Mouse (Mus musculus) c-Kit-positive CD71-positive TER-119-positive erythroid progenitor cells, embryonic 14.5 days (primary cell): ENCODE measurements around the gene Mtss1l.

Experiments used
- DNase-seq: peaks from one replicate; pipeline ENCODE4 v3.0.0-alpha.2; 2013; ENCODE audit warnings: low spot score

The Mtss1l gene

GRCm38 (mm10) chr8:110740629-110741175 lies 19.4 kb downstream of the Mtss1l start:
- DNase-seq = no peak

- no peak for DNase-seq
Measured at GRCm38 (mm10) chr8:110741816-110742451, 20.7 kb downstream of the Mtss1l start.

GRCm38 (mm10) chr8:110742452-110742818 lies 21.2 kb downstream of the Mtss1l start:
- DNase-seq = no peak

GRCm38 (mm10) chr8:110745162-110745561 lies 23.9 kb downstream of the Mtss1l start:
- DNase-seq = no peak

- no peak for DNase-seq
Measured at GRCm38 (mm10) chr8:110746661-110747060, 25.4 kb downstream of the Mtss1l start.

- peak; percentile 66 for DNase-seq
Measured at GRCm38 (mm10) chr8:110749500-110750170, 28.4 kb downstream of the Mtss1l start.

- DNase-seq = no peak
Measured at GRCm38 (mm10) chr8:110750269-110750668, 29.0 kb downstream of the Mtss1l start.

GRCm38 (mm10) chr8:110751490-110751889 lies 30.2 kb downstream of the Mtss1l start:
- no peak for DNase-seq

- DNase-seq = no peak
Measured at GRCm38 (mm10) chr8:110754713-110755112, 33.4 kb downstream of the Mtss1l start.

GRCm38 (mm10) chr8:110755511-110756170 lies 34.4 kb downstream of the Mtss1l start:
- no peak for DNase-seq

- DNase-seq = no peak
Measured at GRCm38 (mm10) chr8:110756196-110756595, 34.9 kb downstream of the Mtss1l start.

GRCm38 (mm10) chr8:110760280-110760940 lies 39.1 kb downstream of the Mtss1l start:
- DNase-seq = no peak

GRCm38 (mm10) chr8:110761185-110761584 lies 39.9 kb downstream of the Mtss1l start:
- DNase-seq = no peak

GRCm38 (mm10) chr8:110761988-110762387 lies 40.7 kb downstream of the Mtss1l start:
- no peak for DNase-seq

- DNase-seq = no peak
Measured at GRCm38 (mm10) chr8:110764671-110765070, 43.4 kb downstream of the Mtss1l start.

GRCm38 (mm10) chr8:110767261-110767660 lies 46.0 kb downstream of the Mtss1l start:
- no peak for DNase-seq

GRCm38 (mm10) chr8:110772452-110772851 lies 51.2 kb downstream of the Mtss1l start:
- DNase-seq = no peak

- DNase-seq = no peak
Measured at GRCm38 (mm10) chr8:110774047-110774446, 52.8 kb downstream of the Mtss1l start.

GRCm38 (mm10) chr8:110774725-110775124 lies 53.4 kb downstream of the Mtss1l start:
- no peak for DNase-seq

GRCm38 (mm10) chr8:110775316-110775715 lies 54.0 kb downstream of the Mtss1l start:
- no peak for DNase-seq

GRCm38 (mm10) chr8:110775721-110776120 lies 54.4 kb downstream of the Mtss1l start:
- no peak for DNase-seq

GRCm38 (mm10) chr8:110776335-110776734 lies 55.1 kb downstream of the Mtss1l start:
- no peak for DNase-seq
